Mouse (Mus musculus) forebrain, embryonic 16.5 days (tissue): Measurements from ENCODE around the gene Msx1. TPM values are rescaled to one million over a fixed set of nuclear protein-coding genes. Genes with fewer than 3 reads are reported as not detected.

Experiments
- ATAC-seq: fragments of 200-750 bp; cut with Nextera tagmentation; 2 replicates; pipeline ENCODE4 v1.8.0; 2017; ENCODE audit warnings: mild to moderate bottlenecking, moderate library complexity
- H3K27ac ChIP-seq: fragments of 300-500 bp; sonication (generic); 2 replicates; pipeline ENCODE4 v1.5.1; 2014; ENCODE audit warnings: low read length, control low read depth
- H3K27me3 ChIP-seq: fragments of 300-500 bp; sonication (generic); replicated peaks from 2 replicates; pipeline ENCODE4 v1.6.1; 2014; ENCODE audit warnings: low read length; ENCODE audit not compliant: control insufficient read depth, insufficient read depth
- H3K36me3 ChIP-seq: fragments of 300-500 bp; sonication (generic); 2 replicates; pipeline ENCODE4 v1.6.1; 2014; ENCODE audit not compliant: control insufficient read depth, insufficient read depth
- H3K4me1 ChIP-seq: fragments of 300-500 bp; sonication (generic); replicated peaks from 2 replicates; pipeline ENCODE4 v1.6.1; 2014; ENCODE audit warnings: low read length; ENCODE audit not compliant: control insufficient read depth, insufficient read depth
- H3K4me2 ChIP-seq: fragments of 300-500 bp; sonication (generic); 2 replicates; pipeline ENCODE4 v1.6.1; 2014; ENCODE audit warnings: mild to moderate bottlenecking, low read length, control low read depth
- H3K4me3 ChIP-seq: fragments of 300-500 bp; sonication (generic); replicated peaks from 2 replicates; pipeline ENCODE4 v1.5.1; 2014; ENCODE audit warnings: mild to moderate bottlenecking, low read length, control low read depth
- H3K9ac ChIP-seq: fragments of 300-500 bp; sonication (generic); replicated peaks from 2 replicates; pipeline ENCODE4 v1.6.1; 2014; ENCODE audit warnings: low read depth, low read length, control low read depth
- H3K9me3 ChIP-seq: fragments of 300-500 bp; sonication (generic); 2 replicates; pipeline ENCODE4 v1.6.1; 2016; ENCODE audit warnings: low read length; ENCODE audit not compliant: control insufficient read depth
- WGBS: fragments of 180-500 bp; shearing (Covaris S2); extraction: QIAGEN DNeasy Blood & Tissue Kit; methylation state at CpG from one replicate; pipeline ENCODE4 v1.1.7; 2014; 5-methylcytosine and 5-hydroxymethylcytosine counted together
- polyA plus RNA-seq: library from polyadenylated mRNA; unstranded; fragments of >200 nt; fragmentation: Nextera tagmentation; extraction: Ambion mirVana; gene quantifications from 2 replicates; pipeline ENCODE4 v1.2.1, GENCODE M21; 2015

Msx1 gene
- polyA plus RNA-seq, result 11.4 and 16.8 TPM in 2 replicates

DNA sequence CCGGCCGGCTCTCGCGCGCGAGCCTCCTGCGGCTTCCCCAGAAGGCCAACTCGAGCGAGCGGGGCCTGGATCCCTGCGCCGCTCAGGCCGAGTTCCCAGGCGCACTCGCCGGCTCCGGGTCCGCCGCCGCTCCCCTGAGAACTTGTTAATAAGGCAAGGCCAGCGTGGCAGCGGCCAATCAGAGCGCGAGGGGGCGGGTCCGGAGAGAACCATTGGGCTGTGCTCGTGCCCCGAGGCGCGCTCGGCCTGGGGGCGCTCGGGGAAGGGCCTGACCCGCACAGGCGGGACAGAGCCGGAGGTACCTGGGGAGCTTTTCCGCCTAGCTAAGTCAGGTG is at the start of gene Msx1:
TSS of gene Msx1 (minus strand) at position 123 of the 335 bp plus-strand sequence.
- peak; percentile 78 for ATAC-seq
- 0% methylated on average over 37 of the region's 37 CpGs for WGBS
- peaks cover 20% of the 10 kb centered on the region for H3K4me1 ChIP-seq
- peak within 1 kb of the TSS; percentile 52 for H3K4me2 ChIP-seq
- peak within 1 kb of the TSS; percentile 28 for H3K4me3 ChIP-seq
- no peak within 1 kb of the TSS for H3K27ac ChIP-seq
- H3K36me3 ChIP-seq, result no peaks in the 10 kb centered on the region
- no peaks in the 10 kb centered on the region; the same call in 1 of the 2 replicates for H3K9me3 ChIP-seq
- peaks cover 54% of the 10 kb centered on the region for H3K27me3 ChIP-seq
- H3K9ac ChIP-seq, result no peak within 1 kb of the TSS; the same call in 1 of the 2 replicates

- Histone ChIP-seq H3K27me3 (peaks cover 10% of the 10 kb centered on the region), H3K4me1 (peaks cover 6% of the 10 kb centered on the region), H3K4me3 (no peak overlapping the region), H3K9ac (no peak overlapping the region), H3K36me3 (no peaks in the 10 kb centered on the region), H3K9me3 (no peaks in the 10 kb centered on the region), H3K4me2 (no peak overlapping the region), H3K27ac (no peak overlapping the region)
- WGBS, result 63% methylated on average over 6 of the region's 6 CpGs
- ATAC-seq, result no peak
These were observed 41.1 kb upstream of the Msx1 start for GRCm38 (mm10) chr5:37865471-37865870.

- Histone ChIP-seq H3K9me3 (no peaks in the 10 kb centered on the region), H3K36me3 (no peaks in the 10 kb centered on the region), H3K4me2 (no peak overlapping the region), H3K4me3 (no peak overlapping the region), H3K9ac (no peak overlapping the region), H3K27me3 (0 out of 2 replicates have a peak, but pooled peaks cover 2% of the 10 kb centered on the region), H3K27ac (no peak overlapping the region), H3K4me1 (peaks cover 13% of the 10 kb centered on the region)
- 90% methylated on average over 2 of the region's 2 CpGs for WGBS
- no peak for ATAC-seq
These were observed 39.9 kb upstream of the Msx1 start for GRCm38 (mm10) chr5:37864309-37864708.

GRCm38 (mm10) chr5:37860846-37861245 is 36.5 kb upstream of the Msx1 start:
- no peak for ATAC-seq
- H3K36me3 ChIP-seq, result no peaks in the 10 kb centered on the region
- 78% methylated on average over 6 of the region's 6 CpGs for WGBS
- H3K4me2 ChIP-seq, result no peak overlapping the region
- peaks cover 26% of the 10 kb centered on the region for H3K4me1 ChIP-seq
- H3K4me3 ChIP-seq, result no peak overlapping the region
- H3K9ac ChIP-seq, result no peak overlapping the region
- H3K27ac ChIP-seq, result no peak overlapping the region
- no peaks in the 10 kb centered on the region for H3K9me3 ChIP-seq
- 0 out of 2 replicates have a peak, but pooled peaks cover 2% of the 10 kb centered on the region for H3K27me3 ChIP-seq

GRCm38 (mm10) chr5:37860151-37860721 is 35.9 kb upstream of the Msx1 start:
- H3K4me3 ChIP-seq, result no peak overlapping the region
- 31% methylated on average over 7 of the region's 7 CpGs for WGBS
- peak; percentile 77 for ATAC-seq

GRCm38 (mm10) chr5:37857763-37858545 is 33.6 kb upstream of the Msx1 start:
- peak; percentile 77 for ATAC-seq
- Histone ChIP-seq H3K36me3 (no peaks in the 10 kb centered on the region), H3K27ac (no peak overlapping the region), H3K9me3 (0 out of 2 replicates have a peak, but pooled peaks cover 3% of the 10 kb centered on the region), H3K27me3 (no peaks in the 10 kb centered on the region), H3K4me2 (no peak overlapping the region), H3K4me1 (peaks cover 26% of the 10 kb centered on the region), H3K9ac (no peak overlapping the region), H3K4me3 (no peak overlapping the region)
- 16% methylated on average over 14 of the region's 14 CpGs for WGBS

More at GRCm38 (mm10) chr5:37860151-37860721, 35.9 kb upstream of the Msx1 start:
- H3K4me1 ChIP-seq, result peaks cover 26% of the 10 kb centered on the region
- H3K27ac ChIP-seq, result no peak overlapping the region
- H3K4me2 ChIP-seq, result no peak overlapping the region
- H3K9ac ChIP-seq, result no peak overlapping the region
- no peaks in the 10 kb centered on the region for H3K9me3 ChIP-seq
- H3K27me3 ChIP-seq, result no peaks in the 10 kb centered on the region
- no peaks in the 10 kb centered on the region for H3K36me3 ChIP-seq

GRCm38 (mm10) chr5:37856057-37856456 is 31.7 kb upstream of the Msx1 start:
- H3K4me3 ChIP-seq, result no peak overlapping the region
- no peaks in the 10 kb centered on the region for H3K36me3 ChIP-seq
- no peak overlapping the region for H3K27ac ChIP-seq
- H3K27me3 ChIP-seq, result no peaks in the 10 kb centered on the region
- no peak overlapping the region for H3K4me2 ChIP-seq
- peaks cover 25% of the 10 kb centered on the region for H3K4me1 ChIP-seq
- ATAC-seq, result no peak
- 0 out of 2 replicates have a peak, but pooled peaks cover 3% of the 10 kb centered on the region for H3K9me3 ChIP-seq
- 55% methylated on average over 5 of the region's 5 CpGs for WGBS
- no peak overlapping the region for H3K9ac ChIP-seq

DNA sequence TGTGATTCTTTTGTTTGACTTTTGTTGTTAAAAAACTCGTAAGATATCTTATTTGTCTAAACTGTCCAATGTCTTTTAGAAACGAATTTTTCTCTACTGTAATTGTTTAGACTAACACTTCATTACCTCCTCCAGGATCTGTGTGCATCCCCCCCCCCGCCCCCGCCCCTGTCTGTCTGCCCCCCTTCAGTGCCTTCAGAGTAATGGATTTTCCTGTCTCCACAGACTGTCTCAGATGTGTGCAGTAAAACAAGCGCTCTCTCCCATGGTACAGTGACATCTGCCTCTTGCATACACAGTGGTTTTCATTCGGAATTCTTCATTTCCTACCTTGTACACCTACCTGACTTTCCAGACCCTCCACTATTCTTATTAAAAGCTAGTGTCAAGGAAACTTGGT is 29.9 kb upstream of the Msx1 start:
- peaks cover 12% of the 10 kb centered on the region for H3K4me1 ChIP-seq
- ATAC-seq, result no peak
- H3K36me3 ChIP-seq, result no peaks in the 10 kb centered on the region
- H3K9ac ChIP-seq, result no peak overlapping the region
- H3K4me2 ChIP-seq, result no peak overlapping the region
- WGBS, result 73% methylated on average over 6 of the region's 6 CpGs
- H3K9me3 ChIP-seq, result 0 out of 2 replicates have a peak, but pooled peaks cover 3% of the 10 kb centered on the region
- H3K27ac ChIP-seq, result no peak overlapping the region
- H3K4me3 ChIP-seq, result no peak overlapping the region
- H3K27me3 ChIP-seq, result no peaks in the 10 kb centered on the region

DNA sequence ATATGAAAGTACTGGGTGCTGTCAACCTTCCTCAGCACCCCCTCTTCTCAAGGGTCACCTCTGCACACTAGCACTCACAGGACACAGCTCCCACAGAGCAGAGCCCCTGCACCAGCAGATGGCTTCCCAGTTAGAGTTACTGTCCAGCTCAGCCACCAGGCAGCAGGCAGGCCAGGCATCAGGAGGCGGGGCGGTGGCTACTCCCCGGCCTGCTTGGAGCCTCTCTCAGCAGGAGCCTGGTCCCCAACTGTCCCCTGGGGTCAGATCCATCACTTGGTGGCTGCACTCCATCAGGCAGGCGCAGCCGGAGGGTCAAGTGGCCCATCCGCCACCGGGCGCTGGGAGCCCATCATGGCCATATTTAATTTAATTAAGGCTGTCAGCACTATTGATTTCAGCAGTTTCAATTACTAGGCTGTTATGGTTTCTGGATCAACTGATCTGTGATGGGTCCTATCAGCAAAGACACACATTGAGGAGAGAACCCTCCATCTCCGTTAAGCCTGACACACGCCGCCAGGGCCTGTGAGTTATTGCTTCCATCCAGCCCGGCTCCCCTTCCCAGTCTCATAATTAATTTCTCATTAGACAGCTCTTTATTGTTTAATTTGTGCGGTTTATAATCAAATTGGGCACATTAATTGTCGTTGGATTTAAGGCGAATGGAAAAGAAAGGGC is 27.1 kb upstream of the Msx1 start:
- 61% methylated on average over 15 of the region's 15 CpGs for WGBS
- Histone ChIP-seq H3K36me3 (no peaks in the 10 kb centered on the region), H3K4me2 (no peak overlapping the region), H3K27ac (no peak overlapping the region), H3K4me3 (no peak overlapping the region), H3K27me3 (no peaks in the 10 kb centered on the region), H3K4me1 (no peaks in the 10 kb centered on the region), H3K9me3 (0 out of 2 replicates have a peak, but pooled peaks cover 3% of the 10 kb centered on the region), H3K9ac (no peak overlapping the region)
- ATAC-seq, result no peak
